17 mouse cellular contexts compared by ENCODE assay signal in genomic region chr4:124537681-124538080, GRCm38 (mm10).
"Had no signal": no experiment of that assay in that cellular context is flagged by ENCODE, and none has a peak within 500 bp of the region (broad histone marks: within the 10 kb centered on the region; RNA-seq: fewer than 3 reads in every experiment).

No protein-coding gene starts in this region.

- H3K9me3 ChIP-seq: kidney, embryonic 15.5 days; liver, embryonic 13.5 days; midbrain, embryonic 15.5 days; neural tube, embryonic 13.5 days; stomach, embryonic 15.5 days had no signal

- H3K4me3 ChIP-seq: kidney, embryonic 15.5 days; left cerebral cortex, adult 2 months; liver, embryonic 13.5 days; midbrain, embryonic 15.5 days; myocyte; neural tube, embryonic 13.5 days; stomach, embryonic 15.5 days had no signal

- H3K4me2 ChIP-seq: kidney, embryonic 15.5 days; liver, embryonic 13.5 days; midbrain, embryonic 15.5 days; neural tube, embryonic 13.5 days; stomach, embryonic 15.5 days had no signal

- DNase-seq: kidney, adult 8-10 months; kidney, postnatal 10 days; kidney, postnatal 36 days; layer of hippocampus, postnatal 36 days; liver, embryonic 13.5 days; lung, adult 2 months; lung, postnatal 14 days; right cerebral cortex, postnatal 25 days; spleen, adult 18-20 months; thymus, postnatal 25 days had no signal

- ATAC-seq: midbrain, embryonic 15.5 days had no signal

- H3K4me1 ChIP-seq: liver, embryonic 13.5 days; stomach, embryonic 15.5 days had no signal

- H3K36me3 ChIP-seq: kidney, embryonic 15.5 days; liver, embryonic 13.5 days; midbrain, embryonic 15.5 days; neural tube, embryonic 13.5 days; stomach, embryonic 15.5 days had no signal

- H3K9ac ChIP-seq: kidney, embryonic 15.5 days; liver, embryonic 13.5 days; midbrain, embryonic 15.5 days; neural tube, embryonic 13.5 days; stomach, embryonic 15.5 days had no signal

- H3K27me3 ChIP-seq: kidney, embryonic 15.5 days; liver, embryonic 13.5 days; midbrain, embryonic 15.5 days; stomach, embryonic 15.5 days had no signal

- H3K27ac ChIP-seq: kidney, embryonic 15.5 days; left cerebral cortex, adult 2 months; liver, embryonic 13.5 days; macrophage; midbrain, embryonic 15.5 days; neural tube, embryonic 13.5 days; stomach, embryonic 15.5 days had no signal
